Mouse (Mus musculus) v-Abl transformed pro-B cells (cell line): ENCODE measurements around the gene Fancg.

Source experiments
- in situ Hi-C, 2 experiments: fragments of 400-800 bp; cut with MboI; formaldehyde crosslinking; loops; one replicate each; pipeline ENCODE4 v1.15.1; 2025; ENCODE audit not compliant: unreplicated experiment in 2 of 2

Fancg gene

GRCm38 (mm10) chr4:42955200-42955599 lies 55.1 kb downstream of the Fancg start:
- in situ Hi-C loops: loop anchor here in 1 of 2 experiments (25.0 kb wide), 3 partner anchors 1393 to 1893 kb away; partner anchors contain the start of genes Dnaic1, Fam219a, Kif24 and Nudt2

GRCm38 (mm10) chr4:42954297-42954696 lies 56.0 kb downstream of the Fancg start:
- in situ Hi-C loops: loop anchor here in 1 of 2 experiments (25.0 kb wide), 3 partner anchors 1392 to 1892 kb away; partner anchors contain the start of genes Dnaic1, Fam219a, Kif24 and Nudt2

- in situ Hi-C loops: loop anchor here in 1 of 2 experiments (25.0 kb wide), 3 partner anchors 1391 to 1891 kb away; partner anchors contain the start of genes Dnaic1, Fam219a, Kif24 and Nudt2
Measured at GRCm38 (mm10) chr4:42953435-42954094, 56.7 kb downstream of the Fancg start.

GRCm38 (mm10) chr4:42952563-42952962 lies 57.7 kb downstream of the Fancg start:
- in situ Hi-C loops: loop anchor here in 1 of 2 experiments (25.0 kb wide), 3 partner anchors 1390 to 1890 kb away; partner anchors contain the start of genes Dnaic1, Fam219a, Kif24 and Nudt2
